Mouse (Mus musculus) ES-E14 (cell line): ENCODE measurements around the gene Nme7.

ENCODE experiments used
- CHD2 ChIP-seq: IDR thresholded peaks from 2 replicates; pipeline ENCODE4 v1.6.1; 2014; ENCODE audit warnings: mild to moderate bottlenecking, low read depth, low read length, inconsistent platforms
- HCFC1 ChIP-seq: IDR thresholded peaks from 2 replicates; pipeline ENCODE4 v1.6.1; 2012; ENCODE audit warnings: low read length, inconsistent platforms, borderline replicate concordance; ENCODE audit not compliant: insufficient read depth
- ZC3H11A ChIP-seq: IDR thresholded peaks from 2 replicates; pipeline ENCODE4 v1.6.1; 2012; ENCODE audit warnings: low read depth, mild to moderate bottlenecking, inconsistent platforms, low read length, borderline replicate concordance

- TF ChIP-seq HCFC1 (no peak), ZC3H11A (no peak), CHD2 (no peak)
Observed at GRCm38 (mm10) chr1:164383621-164384020, 79.7 kb downstream of the Nme7 start.
